Mouse (Mus musculus) embryonic facial prominence, embryonic 14.5 days (tissue): ENCODE measurements around the gene Zfp787. TPM values are rescaled to one million over a fixed set of nuclear protein-coding genes. Genes with fewer than 3 reads are reported as not detected.
A peak's percentile ranks its signal among the peaks of the same experiment; 100 is the strongest.
"Not testable (repeated sequence)": the region's sequence is repeated elsewhere in the genome, so short reads cannot be mapped to it uniquely, and the experiment has no call there.

Experiments used
- ATAC-seq: fragments of 200-750 bp; cut with Nextera tagmentation; 2 replicates; pipeline ENCODE4 v1.8.0; 2017; ENCODE audit warnings: low read depth, moderate number of reproducible peaks, moderate TSS enrichment
- DNase-seq: peaks from one replicate; pipeline ENCODE4 v3.0.0-alpha.2; 2015; ENCODE audit warnings: low spot score
- H3K27ac ChIP-seq: fragments of 300-500 bp; sonication (generic); replicated peaks from 2 replicates; pipeline ENCODE4 v1.5.1; 2014; ENCODE audit warnings: low read depth, mild to moderate bottlenecking, low read length, moderate library complexity
- H3K27me3 ChIP-seq: fragments of 300-500 bp; sonication (generic); replicated peaks from 2 replicates; pipeline ENCODE4 v1.6.1; 2014; ENCODE audit warnings: low read length; ENCODE audit not compliant: control insufficient read depth, insufficient read depth
- H3K36me3 ChIP-seq: fragments of 300-500 bp; sonication (generic); 2 replicates; pipeline ENCODE4 v1.6.1; 2014; ENCODE audit warnings: low read length, mixed read lengths; ENCODE audit not compliant: control insufficient read depth, insufficient read depth
- H3K4me1 ChIP-seq: fragments of 300-500 bp; sonication (generic); 2 replicates; pipeline ENCODE4 v1.6.1; 2014; ENCODE audit warnings: antibody characterized with exemption, low read length; ENCODE audit not compliant: control insufficient read depth, insufficient read depth
- H3K4me2 ChIP-seq: fragments of 300-500 bp; sonication (generic); 2 replicates; pipeline ENCODE4 v1.6.1; 2014; ENCODE audit warnings: low read depth, mild to moderate bottlenecking, low read length, moderate library complexity, mixed read lengths
- H3K4me3 ChIP-seq: fragments of 300-500 bp; sonication (generic); 2 replicates; pipeline ENCODE4 v1.5.1; 2014; ENCODE audit warnings: low read depth, mild to moderate bottlenecking, low read length
- H3K9ac ChIP-seq: fragments of 300-500 bp; sonication (generic); 2 replicates; pipeline ENCODE4 v1.6.1; 2014; ENCODE audit warnings: low read depth, mild to moderate bottlenecking, low read length, moderate library complexity, mixed read lengths
- H3K9me3 ChIP-seq: fragments of 300-500 bp; sonication (generic); 2 replicates; pipeline ENCODE4 v1.6.1; 2016; ENCODE audit warnings: low read length; ENCODE audit not compliant: control insufficient read depth
- WGBS: fragments of 180-500 bp; shearing (Covaris S2); extraction: QIAGEN DNeasy Blood & Tissue Kit; methylation state at CpG from one replicate; pipeline ENCODE4 v1.1.7; 2014; 5-methylcytosine and 5-hydroxymethylcytosine counted together
- polyA plus RNA-seq: library from polyadenylated mRNA; unstranded; fragments of >200 nt; fragmentation: Nextera tagmentation; extraction: Ambion mirVana; gene quantifications from 2 replicates; pipeline ENCODE4 v1.2.1, GENCODE M21; 2014

The Zfp787 gene
- polyA plus RNA-seq, 1 experiment from 2014 or later, result 10.2 TPM

- whole genome bisulfite sequencing, result 42% methylated on average over 4 of the region's 4 CpGs
- no peak for DNase-seq
Measured at GRCm38 (mm10) chr7:6130346-6130745, 25.5 kb downstream of the Zfp787 start.

GRCm38 (mm10) chr7:6126690-6127448, 28.9 kb downstream of the Zfp787 start:
- H3K9me3 ChIP-seq, result 0 out of 2 replicates have a peak, but pooled peaks cover under 1% of the 10 kb centered on the region
- H3K27ac ChIP-seq, result no peak overlapping the region
- ATAC-seq (peak; percentile 84), DNase-seq (peak; percentile 87)
- no peak overlapping the region for H3K9ac ChIP-seq
- H3K4me2 ChIP-seq, result no peak overlapping the region
- H3K27me3 ChIP-seq, result no peaks in the 10 kb centered on the region
- 33% methylated on average over 7 of the region's 7 CpGs for WGBS
- H3K4me1 ChIP-seq, result no peaks in the 10 kb centered on the region
- H3K4me3 ChIP-seq, result no peak overlapping the region
- H3K36me3 ChIP-seq, result peaks cover 9% of the 10 kb centered on the region

More at GRCm38 (mm10) chr7:6130346-6130745, 25.5 kb downstream of the Zfp787 start:
- Histone ChIP-seq H3K27ac (no peak overlapping the region), H3K4me3 (no peak overlapping the region), H3K27me3 (no peaks in the 10 kb centered on the region), H3K9ac (no peak overlapping the region), H3K4me1 (no peaks in the 10 kb centered on the region), H3K36me3 (peaks cover 39% of the 10 kb centered on the region), H3K9me3 (peaks cover 11% of the 10 kb centered on the region), H3K4me2 (no peak overlapping the region)
- no peak for ATAC-seq

GRCm38 (mm10) chr7:6121128-6121527, 34.7 kb downstream of the Zfp787 start:
- ATAC-seq, result peak; percentile 26; the same call in 1 of the 2 replicates
- not testable (repeated sequence) for H3K4me3 ChIP-seq, H3K4me2 ChIP-seq, H3K27me3 ChIP-seq, H3K27ac ChIP-seq, H3K4me1 ChIP-seq, H3K9ac ChIP-seq, H3K9me3 ChIP-seq, H3K36me3 ChIP-seq
- DNase-seq, result peak; percentile 43
- WGBS, result 50% methylated on average over 1 of the region's 1 CpGs

- not testable (repeated sequence) for H3K27me3 ChIP-seq, H3K9ac ChIP-seq, H3K4me2 ChIP-seq, H3K36me3 ChIP-seq, DNase-seq, H3K4me1 ChIP-seq, H3K27ac ChIP-seq, ATAC-seq, H3K4me3 ChIP-seq, H3K9me3 ChIP-seq
- WGBS, result 85% methylated on average over 2 of the region's 2 CpGs
Measured at GRCm38 (mm10) chr7:6120104-6120503, 35.7 kb downstream of the Zfp787 start.

- no peaks in the 10 kb centered on the region for H3K4me1 ChIP-seq
- no peak for DNase-seq
- H3K9me3 ChIP-seq, result no peaks in the 10 kb centered on the region
- H3K4me3 ChIP-seq, result no peak overlapping the region
- H3K27me3 ChIP-seq, result no peaks in the 10 kb centered on the region
- H3K4me2 ChIP-seq, result no peak overlapping the region
- no peak overlapping the region for H3K27ac ChIP-seq
- H3K36me3 ChIP-seq, result no peaks in the 10 kb centered on the region
- 69% methylated on average over 3 of the region's 3 CpGs for WGBS
- no peak overlapping the region for H3K9ac ChIP-seq
- ATAC-seq, result no peak
Measured at GRCm38 (mm10) chr7:6119501-6119900, 36.3 kb downstream of the Zfp787 start.

Other genes with a start within 250 kb of the Zfp787 start
- not detected in 2 replicates for gene Vmn1r65, start 145.0 kb downstream of the Zfp787 start, polyA plus RNA-seq
- gene Nlrp4c, start 110.8 kb downstream of the Zfp787 start, polyA plus RNA-seq, result not detected in 2 replicates
- 40.7 and 49.6 TPM in 2 replicates for gene Zfp444, start 16.2 kb upstream of the Zfp787 start, polyA plus RNA-seq
- not detected in 2 replicates for gene Galp, start 41.1 kb upstream of the Zfp787 start, polyA plus RNA-seq
- gene Zscan5b, start 66.3 kb upstream of the Zfp787 start, polyA plus RNA-seq, result not detected in 2 replicates
- gene Epp13, start 96.7 kb upstream of the Zfp787 start, polyA plus RNA-seq, result 0.26 TPM in 1 of 2 replicates, not detected in the other
- gene Zfp667, start 130.6 kb upstream of the Zfp787 start, polyA plus RNA-seq, result 10.4 and 11.9 TPM in 2 replicates
- gene Zfp583, start 175.3 kb upstream of the Zfp787 start, polyA plus RNA-seq, result 6.2 and 6.5 TPM in 2 replicates
- 1.3 and 1.4 TPM in 2 replicates for gene Gm3854, start 187.8 kb upstream of the Zfp787 start, polyA plus RNA-seq
- 2.9 and 3.2 TPM in 2 replicates for gene Zfp78, start 207.3 kb upstream of the Zfp787 start, polyA plus RNA-seq
- 8.5 and 8.9 TPM in 2 replicates for gene Zfp28, start 227.3 kb upstream of the Zfp787 start, polyA plus RNA-seq
- gene Smim17, start 242.7 kb upstream of the Zfp787 start, polyA plus RNA-seq, result 0.12 and 0.18 TPM in 2 replicates